Mouse (Mus musculus): Measurements from ENCODE around the gene Agtrap.
"Not testable (repeated sequence)": the region's sequence is repeated elsewhere in the genome, so short reads cannot be mapped to it uniquely, and the experiment has no call there.

Agtrap gene

DNA sequence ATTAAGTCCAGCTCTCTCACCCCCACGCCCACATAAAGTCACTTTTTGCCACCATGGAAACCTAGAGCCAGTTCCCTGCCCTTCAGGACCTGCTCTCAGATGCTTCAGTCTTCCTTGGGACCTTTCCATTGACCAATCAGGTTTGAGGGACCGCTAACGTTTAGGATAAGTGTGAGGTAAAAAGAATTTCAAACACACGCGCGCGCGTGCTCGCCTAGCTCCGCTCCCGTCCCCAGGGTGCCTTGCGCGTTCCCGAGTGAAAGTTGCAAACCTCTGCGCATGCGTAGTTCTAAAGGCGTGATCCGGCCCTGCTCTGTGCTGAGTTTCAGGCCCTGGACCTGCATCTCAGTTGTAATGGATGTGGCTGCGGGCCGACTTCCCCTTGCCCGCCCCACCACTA is 12.6 kb downstream of the Agtrap start:
- peak; percentile 64 for DNase-seq (ENCODE audit: low spot score)

DNA sequence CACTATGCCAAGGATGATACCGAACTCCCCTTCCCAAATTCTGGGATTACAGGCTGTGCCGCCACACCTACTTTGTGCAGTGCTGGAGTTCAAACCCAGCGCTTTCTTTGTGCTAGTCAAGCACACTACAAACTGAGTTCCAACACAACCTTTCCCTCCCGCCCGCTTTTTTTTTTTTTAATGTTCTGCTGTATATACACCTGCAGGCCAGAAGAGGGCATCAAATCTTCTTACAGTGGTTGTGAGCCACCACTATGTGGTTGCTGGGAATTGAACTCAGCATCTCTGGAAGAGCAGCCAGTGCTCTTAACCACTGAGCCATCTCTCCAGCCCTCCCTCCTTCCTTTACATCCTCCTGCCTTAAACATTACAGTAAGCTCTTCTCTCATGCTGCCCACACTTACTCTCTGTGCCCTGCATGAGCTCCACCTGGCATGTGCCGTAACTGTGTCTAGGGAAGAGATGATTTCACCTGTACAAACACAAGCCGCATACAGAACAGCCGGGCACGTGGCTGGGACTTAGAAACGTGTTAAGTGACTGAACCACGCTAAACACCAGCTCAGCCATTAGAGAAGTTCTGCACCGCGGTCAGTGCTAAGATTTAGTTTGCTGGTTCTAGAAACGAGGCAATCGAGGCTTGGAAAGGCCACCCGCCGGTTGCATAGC is 13.2 kb downstream of the Agtrap start:
- DNase-seq (ENCODE audit: low spot score) = no peak

DNA sequence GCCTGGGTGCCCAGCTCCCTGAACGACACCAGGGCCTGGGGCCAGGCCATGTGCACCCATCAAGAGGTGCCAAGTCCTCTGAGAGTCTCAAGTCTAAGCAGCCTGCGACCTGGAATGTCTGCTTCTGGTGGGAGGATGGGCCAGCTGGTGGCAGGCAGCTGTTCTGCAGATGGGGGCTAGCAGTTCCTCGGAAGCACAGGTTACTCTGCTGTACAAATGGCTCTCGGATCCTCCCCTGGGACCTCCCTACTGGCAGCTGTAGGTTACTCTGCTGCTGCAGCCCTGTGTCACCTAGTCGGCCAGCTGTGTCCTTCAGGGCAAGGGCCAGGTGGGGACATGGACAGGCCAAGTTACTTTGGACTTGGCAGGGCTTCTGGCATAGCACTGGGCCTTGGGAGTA is 16.3 kb downstream of the Agtrap start:
- no peak for DNase-seq (ENCODE audit: low spot score)

DNA sequence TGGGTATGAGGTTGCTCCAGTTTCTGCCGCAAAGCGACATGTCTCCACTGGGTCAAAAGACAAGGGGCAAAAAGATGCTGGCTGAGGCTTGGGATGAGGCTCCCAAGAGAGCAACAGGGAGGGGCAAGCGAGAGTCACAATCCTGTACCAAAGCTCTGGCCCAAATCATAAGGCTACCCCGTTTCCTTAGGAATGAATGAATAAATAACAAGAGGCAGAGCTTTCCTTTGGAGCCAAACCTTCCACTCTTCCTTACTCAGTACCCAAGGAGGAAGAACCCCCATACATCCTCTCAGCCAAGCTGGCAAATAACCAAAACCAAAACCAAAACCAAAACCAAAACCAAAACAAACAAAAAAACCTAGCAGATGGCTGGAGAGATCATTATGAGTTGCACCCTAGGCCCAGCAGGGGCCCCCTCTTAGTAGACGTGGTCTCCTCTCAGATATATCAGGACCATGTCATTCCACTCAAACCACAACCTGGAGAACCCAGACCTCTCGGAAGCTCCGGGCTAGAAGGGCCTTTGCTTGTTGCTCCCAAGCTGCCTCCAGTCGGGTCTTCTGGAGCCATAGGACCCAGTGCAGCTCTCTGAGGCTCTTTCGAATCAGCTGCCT is 18.1 kb downstream of the Agtrap start:
- no peak for DNase-seq (ENCODE audit: low spot score)

DNA sequence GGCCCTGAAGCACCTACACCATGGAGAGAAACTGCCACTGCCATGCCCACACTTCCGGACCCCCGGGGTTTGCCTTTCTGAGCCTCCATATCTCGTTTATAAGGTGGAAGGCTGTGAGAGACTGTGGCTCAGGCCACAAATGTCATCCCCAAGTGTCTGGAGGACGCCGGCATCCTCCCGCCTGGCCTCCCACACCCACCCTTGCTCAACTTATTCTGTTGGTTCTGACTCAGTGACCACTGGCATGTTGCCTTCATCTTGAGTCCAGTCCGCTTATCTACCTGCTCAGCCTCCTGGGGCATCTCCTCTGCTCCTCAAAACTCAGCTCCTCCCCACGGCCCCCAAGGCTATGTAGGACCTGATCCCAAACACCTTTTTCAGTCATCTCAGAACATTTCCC is 20.5 kb downstream of the Agtrap start:
- no peak for DNase-seq (ENCODE audit: low spot score)

DNA sequence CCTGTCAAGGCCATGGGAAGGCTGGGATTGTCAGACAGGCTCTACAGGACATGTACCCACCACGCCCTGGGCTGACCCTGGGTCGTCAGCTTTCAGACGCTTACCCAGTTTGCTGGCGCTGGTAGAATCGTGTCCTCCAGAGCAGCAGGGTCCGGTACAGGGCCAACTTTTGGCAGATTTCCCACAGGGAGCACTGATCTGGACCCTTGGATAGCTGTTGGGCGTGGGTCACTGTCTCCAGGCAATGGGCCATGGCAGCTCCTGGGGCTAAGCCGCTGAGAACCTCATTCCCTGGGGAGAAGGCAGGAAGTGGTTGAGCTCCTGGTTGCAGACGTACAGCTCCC is 21.5 kb downstream of the Agtrap start:
- peak; percentile 52 for DNase-seq (ENCODE audit: low spot score)

DNA sequence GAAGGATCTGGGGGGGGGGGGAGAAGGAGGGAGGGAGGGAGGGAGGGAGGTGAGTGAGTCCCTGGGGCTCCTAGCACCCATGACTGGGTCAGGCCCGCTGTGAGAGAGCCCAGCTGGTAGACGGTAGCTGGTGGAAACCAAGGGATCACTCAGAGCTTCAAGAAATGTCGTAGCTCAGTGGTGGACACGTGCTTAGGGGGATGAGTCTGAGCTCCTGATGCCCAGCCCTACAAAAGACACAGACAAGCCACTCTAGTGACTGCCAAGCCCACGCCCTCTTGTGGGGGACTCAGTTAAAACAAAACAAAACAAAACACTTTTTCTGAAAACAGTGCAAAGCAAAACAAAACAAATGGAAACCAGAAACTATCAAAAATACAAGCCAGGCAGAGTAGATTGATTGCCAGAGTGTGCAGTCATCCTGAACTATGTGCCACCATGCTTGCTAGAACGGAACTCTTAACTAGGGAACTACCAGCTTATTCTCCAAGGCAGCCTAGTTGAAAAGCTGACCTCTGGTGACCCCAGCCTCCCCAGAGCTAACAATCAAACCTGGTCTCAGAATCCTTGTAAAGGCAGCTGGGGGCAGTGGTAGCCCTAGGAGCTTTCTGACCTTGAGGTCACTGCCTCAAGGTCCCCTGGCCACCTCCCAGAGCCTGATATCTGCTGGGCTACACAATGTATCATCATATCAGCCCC is 22.0 kb downstream of the Agtrap start:
- DNase-seq (ENCODE audit: low spot score) = no peak

DNA sequence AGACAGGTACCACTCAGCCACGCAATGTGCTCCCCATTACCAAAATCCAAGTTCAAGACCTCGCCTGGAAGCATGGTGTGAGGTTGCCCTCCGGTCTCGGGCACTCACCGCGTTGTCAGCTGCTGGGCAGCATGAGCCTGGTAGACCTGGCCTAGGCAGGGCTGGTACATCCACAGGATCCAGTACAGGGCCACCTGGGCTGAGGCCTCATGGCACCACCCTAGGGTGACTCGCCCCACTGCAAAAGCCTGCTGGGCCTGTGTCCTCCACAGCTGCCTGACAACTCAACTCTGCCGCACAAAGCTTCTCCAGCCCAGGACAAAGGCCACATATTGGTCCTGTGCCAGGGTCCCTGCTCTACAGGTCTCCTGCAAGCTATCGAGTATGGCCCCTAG is 26.7 kb downstream of the Agtrap start:
- DNase-seq (ENCODE audit: low spot score) = no peak

DNA sequence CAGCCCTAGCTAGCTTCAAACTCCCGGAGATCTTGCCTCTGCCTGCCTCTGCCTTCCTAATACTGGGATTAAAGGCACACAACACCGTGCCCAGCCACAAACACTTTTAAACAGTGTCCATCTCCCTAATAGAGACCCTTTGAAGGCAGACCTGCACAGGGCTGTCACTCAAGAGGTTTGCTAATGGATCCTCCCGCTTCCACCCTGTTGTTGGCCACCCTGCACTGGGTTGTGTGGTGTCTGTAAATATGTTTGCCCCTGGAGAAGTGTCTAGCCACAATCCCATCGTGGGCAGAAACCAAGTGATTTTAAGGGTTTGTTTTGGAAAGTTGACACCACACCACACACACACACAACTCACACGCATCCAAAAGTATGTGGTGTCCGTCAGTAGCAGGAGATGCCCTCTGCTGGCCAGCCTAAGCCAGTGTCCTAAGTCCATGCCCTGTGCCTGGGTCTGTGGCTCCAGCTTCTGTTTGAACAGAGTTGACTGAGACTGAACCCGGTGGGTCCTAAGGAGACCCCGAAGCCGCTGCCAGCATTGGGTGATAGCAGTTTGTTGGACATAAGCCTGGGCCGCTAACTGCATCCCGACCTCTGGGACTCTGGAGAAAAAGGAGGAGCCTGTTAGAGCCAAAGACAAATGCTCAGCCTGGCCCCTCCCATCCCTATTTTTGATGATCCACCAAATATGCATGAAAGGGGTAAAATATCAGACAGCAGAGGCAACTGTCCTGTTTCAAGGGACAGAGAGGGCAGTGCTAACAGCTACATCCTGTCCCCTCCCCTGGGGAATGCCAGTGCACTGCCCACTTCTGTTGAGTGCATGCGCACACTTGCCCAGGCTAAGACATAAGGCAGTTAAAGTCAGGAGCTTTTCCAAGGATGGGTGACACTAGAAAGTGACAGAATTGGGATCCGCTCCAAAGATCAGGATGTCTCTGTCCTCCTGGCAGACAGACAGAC is 27.4 kb downstream of the Agtrap start:
- peak; percentile 51 for DNase-seq (ENCODE audit: low spot score)

DNA sequence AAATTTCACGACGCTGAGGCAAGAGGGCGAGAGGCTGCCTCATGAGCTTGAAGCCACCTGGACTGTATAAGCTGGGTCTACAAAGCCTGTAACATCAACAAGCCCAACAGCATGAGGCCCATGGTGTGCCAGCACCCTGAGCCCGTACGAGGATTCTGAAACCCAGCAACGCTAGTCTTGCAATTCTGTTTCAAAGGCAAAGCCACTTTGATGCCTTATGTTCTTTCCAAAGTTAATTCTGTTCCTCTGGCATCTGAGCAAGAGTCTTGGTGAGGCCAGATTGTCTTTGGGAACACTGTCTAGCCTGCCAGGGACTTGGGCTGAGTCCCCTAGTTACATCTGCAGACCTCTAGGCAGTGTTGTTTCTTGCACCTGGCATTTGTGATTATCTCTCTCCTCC is 28.8 kb downstream of the Agtrap start:
- no peak for DNase-seq (ENCODE audit: low spot score)

DNA sequence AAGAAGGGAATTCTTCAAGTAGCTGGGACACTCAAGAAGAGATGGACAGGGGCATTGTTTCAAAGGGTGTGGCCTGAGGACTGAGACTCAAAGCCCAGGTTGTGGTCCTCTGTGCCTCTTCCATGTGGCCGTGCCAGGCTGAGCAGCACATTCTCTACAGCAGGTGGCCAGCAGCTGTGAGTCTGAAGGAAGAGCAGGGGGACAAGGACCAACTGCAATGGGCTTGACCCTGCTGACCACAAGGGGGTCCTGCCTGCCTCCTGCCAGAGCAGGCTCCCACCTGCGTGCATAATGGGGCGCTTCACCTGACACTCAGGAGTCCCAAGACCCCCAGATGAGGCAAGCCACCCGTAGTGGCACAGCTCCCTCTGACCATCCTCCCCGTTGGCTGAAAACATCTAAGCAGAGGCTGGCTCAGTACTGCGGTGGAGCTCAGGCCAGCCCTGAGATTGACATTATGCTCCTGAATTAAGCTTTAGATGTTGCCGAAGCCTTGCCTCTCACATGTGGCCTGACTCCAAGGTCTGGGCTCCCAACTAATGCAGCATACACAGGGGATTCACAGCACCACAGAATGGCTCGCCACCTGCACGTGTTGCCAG is 29.5 kb downstream of the Agtrap start:
- DNase-seq (ENCODE audit: low spot score) = no peak

DNA sequence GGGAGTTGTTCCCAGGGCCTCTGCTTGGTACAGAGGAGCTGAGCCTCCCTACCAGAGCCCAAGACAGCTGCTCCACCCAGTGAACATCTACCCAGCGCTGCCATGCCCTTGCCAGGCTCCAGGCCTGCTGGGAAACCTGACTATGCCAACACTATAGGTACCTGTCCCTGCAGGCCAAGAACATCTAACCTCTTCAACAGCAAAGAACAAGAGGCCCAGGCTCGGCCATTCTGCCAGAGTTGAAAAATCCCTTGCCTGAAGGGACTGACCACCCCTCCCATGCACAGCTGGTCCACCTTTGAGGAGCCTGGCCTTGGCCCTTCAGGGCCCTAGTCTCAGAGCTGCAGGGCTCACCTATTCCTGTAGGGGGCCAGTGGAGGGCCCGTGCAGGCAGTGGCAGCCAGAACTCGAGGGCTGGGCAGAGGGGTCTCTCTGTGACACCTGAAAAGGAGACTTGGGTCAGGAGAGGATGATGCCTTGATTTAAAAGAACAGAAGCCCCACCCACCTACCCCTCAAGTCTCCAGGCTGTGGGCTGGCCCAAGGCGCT is 30.1 kb downstream of the Agtrap start:
- no peak for DNase-seq (ENCODE audit: low spot score)

DNA sequence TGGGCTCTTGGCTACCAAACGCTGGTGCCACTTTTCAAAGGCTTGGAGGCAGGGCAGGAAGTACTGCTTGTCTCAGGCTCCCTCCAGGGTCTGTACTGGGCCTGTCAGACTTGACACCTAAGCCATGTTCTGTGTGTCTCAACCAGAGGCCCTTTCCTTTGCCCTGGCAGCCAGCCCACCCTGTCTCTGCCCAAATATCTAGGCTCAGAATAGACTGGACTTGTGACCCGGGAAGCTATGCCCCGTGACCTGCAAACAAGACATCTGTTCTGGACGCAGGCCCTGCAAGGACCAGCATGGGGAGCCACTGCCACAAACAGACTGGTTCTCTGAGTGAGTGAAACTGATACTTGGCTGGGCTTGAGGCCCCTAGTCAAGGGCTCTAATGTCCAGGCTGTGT is 31.0 kb downstream of the Agtrap start:
- DNase-seq (ENCODE audit: low spot score) = no peak

DNA sequence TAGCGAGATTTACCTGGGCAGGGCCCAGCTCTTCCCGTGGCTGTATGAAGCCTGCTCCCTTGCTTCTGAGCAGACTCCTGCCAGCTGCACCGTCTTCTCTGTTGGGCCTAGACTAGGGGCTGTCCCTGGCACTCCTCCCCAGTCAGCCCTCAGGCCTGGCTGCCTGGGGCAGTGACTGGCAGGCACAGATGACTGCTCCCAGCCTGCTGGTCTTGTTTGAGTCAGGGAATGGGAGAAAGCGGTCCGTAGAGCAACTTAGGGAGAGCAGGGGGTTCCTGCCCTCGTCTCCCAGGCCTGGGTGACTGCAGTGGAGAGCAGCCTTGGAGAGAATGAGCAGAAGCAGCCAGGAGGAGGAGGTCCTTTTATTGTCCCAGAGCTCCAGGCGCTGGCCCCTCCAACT is 31.6 kb downstream of the Agtrap start:
- DNase-seq (ENCODE audit: low spot score) = no peak

DNA sequence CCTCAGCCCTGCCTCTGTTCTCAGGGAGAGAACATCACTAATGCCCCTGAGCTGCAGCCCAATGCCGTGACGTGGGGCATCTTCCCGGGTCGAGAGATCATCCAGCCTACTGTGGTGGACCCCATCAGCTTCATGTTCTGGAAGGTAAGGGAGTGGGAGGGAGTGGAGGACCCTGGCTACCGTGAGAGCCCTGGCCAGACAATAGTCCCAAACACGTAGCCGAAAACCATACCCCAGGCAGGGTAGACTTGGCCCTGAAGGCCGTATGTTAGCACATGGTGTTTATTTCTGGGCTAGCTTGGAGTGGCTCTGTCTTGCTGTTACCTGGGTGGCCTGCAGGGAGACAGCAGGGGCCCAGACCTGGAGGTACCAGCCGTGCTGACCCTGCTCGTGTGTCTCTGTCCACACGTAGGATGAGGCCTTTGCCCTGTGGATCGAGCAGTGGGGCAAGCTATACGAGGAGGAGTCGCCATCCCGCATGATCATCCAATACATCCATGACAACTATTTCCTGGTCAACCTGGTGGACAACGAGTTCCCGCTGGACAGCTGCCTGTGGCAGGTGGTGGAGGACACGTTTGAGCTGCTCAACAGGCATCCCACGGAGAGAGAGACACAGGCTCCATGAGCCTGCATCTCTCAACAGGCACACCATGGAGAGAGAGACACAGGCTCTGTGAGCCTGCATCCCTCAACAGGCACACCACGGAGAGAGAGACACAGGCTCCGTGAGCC is 32.7 kb downstream of the Agtrap start:
- no peak for DNase-seq (ENCODE audit: low spot score)

DNA sequence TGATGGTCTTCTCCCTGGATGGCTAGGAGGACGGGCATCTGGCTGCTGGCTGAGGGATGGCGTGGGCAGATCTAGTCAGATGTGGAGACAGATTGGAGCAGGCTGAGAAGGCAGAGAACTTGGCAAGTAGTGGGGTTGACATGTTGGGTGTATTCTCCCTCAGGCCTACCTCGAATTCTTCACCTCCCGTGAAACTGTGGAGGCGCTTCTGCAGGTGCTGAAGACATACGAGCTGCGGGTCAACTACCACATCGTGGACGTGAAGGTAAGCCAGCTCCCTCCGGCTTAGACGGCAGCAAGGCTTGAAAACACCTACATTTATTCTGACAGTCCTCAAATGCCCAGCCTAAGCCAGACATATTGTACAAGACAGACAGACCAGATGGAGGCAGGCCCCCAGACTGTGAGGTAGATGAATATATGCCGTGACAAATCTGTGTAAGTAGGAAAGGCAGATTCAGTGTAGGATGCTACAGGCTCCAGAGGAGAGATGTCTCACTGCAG is 34.4 kb downstream of the Agtrap start:
- no peak for DNase-seq (ENCODE audit: low spot score)

DNA sequence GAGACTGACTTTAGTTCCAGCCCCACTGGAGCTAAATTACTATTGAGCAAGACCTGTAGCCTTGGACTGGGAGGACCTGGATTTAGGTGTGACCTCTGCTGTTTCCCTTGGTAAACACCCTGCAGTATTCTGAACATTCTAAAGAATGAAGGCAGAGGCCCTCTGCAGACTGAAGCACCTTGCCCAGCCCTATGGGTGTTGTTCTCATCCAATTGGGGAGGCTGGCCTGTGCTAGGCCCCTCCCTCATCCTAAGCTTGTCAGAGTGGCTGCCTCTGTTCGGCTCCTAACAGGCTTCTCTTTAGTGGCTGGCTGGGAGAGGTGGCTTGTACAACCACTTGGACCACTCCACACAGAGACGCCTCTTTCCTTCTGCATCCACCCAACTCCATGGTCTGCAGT is 34.9 kb downstream of the Agtrap start:
- DNase-seq (ENCODE audit: low spot score) = no peak

DNA sequence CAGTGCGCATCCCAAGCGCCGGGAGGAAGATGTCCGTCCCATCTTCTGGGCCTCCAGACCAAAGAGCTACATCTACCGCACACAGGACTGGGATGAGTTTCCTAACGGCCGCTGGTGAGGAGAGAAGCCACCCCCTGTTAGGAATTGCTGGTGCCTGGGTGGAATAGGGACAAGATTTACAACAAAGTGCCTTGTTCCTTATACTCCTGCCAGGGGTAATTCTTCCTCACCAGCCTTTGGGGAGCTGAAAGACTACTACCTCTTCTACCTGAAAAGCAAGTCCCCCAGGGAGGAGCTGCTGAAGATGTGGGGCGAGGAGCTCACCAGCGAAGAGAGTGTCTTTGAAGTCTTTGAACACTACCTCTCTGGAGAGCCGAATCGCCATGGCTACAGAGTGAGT is 35.9 kb downstream of the Agtrap start:
- no peak for DNase-seq (ENCODE audit: low spot score)

DNA sequence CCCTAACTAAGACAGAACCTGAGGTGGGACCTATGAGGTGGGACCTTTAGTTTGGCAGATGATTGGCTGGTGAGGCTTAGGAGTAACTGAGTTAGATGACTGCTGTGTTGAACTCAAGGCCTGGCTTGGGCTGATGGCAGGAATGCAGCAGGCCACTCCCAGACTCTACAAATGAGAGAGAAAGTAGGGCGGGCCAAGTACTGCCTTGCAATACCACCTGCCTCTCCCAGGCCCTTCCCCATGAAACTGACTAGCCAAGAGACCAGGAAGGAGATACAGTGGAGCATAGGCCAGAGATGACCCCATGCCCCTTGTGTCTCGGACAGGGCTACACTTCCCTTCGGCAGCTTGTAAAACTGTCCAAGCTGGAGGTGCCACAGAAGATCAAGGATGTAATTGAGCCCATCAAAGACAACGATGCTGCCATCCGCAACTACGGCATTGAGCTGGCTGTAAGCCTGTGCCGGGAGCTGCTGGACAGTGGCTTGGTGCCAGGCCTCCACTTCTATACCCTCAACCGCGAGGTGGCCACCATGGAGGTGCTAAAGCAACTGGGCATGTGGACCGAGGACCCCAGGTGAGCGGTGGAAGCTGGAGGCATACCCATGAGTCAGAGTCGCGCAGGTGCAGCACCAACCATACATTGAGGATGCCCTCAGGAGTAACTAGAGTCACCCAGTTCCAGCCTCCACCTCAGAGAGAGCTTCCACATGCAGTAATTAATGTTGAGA is 36.6 kb downstream of the Agtrap start:
- no peak for DNase-seq (ENCODE audit: low spot score)

DNA sequence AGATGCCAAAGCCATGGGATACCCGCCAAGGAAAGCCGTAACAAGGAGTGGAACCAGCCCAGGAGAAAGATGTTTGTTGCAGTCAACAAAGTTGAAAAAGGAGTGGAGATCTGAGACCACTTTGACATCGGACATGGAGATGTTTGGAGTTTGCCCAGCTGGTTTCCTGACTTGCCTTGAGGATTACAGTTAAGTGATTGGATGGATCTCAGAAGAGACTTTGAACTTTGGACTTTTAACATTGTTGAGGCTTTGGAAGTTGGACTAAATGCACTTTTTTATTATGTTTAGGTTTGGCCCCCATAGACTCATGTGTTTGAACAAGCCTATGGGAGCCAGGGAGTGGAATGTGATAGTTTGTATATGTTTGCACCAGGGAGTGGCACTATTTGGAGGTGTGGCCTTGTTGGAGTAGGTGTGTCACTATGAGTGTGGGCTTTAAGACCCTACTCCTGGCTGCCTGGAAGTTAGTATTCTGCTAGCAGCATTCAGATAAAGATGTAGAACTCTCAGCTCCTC is 37.4 kb downstream of the Agtrap start:
- DNase-seq (ENCODE audit: low spot score) = not testable (repeated sequence)

All from ovary, postnatal 36 days (tissue).